Mouse (Mus musculus): ENCODE measurements around the gene Kars.

DNA sequence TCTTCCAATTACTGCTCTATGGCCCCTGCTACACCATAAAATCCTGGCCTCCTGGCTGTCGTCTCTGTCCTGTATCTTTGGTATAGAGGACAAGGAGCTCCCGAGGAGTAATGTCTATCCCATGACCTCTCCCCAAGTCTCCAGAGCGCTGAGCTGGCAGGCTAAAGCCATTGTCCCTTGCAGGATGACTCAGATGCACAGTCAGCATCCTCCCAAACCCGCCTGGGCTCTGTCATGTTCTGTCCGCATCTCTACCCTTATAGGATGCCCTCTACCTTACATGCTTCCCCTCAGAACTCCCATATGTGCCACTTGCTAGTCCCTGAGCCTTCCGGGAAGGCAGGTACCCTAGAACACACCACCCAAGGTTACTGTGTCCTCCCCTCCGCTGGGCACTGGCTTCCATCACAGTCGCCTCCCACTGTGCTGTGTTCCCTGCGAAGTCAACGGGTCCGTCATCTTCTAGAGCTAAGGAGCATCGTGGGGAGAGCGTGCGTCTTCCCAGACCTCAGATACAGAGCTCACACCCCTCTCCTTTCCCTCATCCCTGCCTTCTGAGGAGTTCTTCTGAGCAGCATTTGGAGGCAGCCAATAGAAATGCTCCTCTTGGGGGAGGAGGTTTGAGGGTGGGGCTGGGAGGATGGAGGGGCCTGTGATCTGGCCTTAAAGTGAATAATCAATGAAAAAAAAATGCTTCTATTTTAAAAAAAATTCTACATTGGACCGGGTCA lies 50.4 kb downstream of the Kars start:
- no peak for TF ChIP-seq CTCF (IDR thresholded peaks at IDR 0.05)
- TF ChIP-seq POLR2A (IDR thresholded peaks at IDR 0.05; ENCODE audit: insufficient read depth, low read depth, low read length): no peak
- no peak for TF ChIP-seq EP300 (IDR thresholded peaks at IDR 0.05; ENCODE audit: insufficient read depth, low read depth, low read length)

Measured in heart, adult 2 months (tissue).